Mouse (Mus musculus) cerebellum, adult 9-10 months (tissue): Measurements from ENCODE around the gene Arpc5.

Experiments used
- DNase-seq: peaks from one replicate; pipeline ENCODE4 v3.0.0; 2022

Arpc5 gene

GRCm38 (mm10) chr1:152817027-152817769 is 50.9 kb downstream of the Arpc5 start:
- no peak for DNase-seq

GRCm38 (mm10) chr1:152817794-152818193 is 51.5 kb downstream of the Arpc5 start:
- DNase-seq = no peak

- DNase-seq = no peak
Measured at GRCm38 (mm10) chr1:152819558-152819957, 53.2 kb downstream of the Arpc5 start.

- no peak for DNase-seq
Measured at GRCm38 (mm10) chr1:152820911-152821695, 54.8 kb downstream of the Arpc5 start.

GRCm38 (mm10) chr1:152821746-152822145 is 55.4 kb downstream of the Arpc5 start:
- no peak for DNase-seq

GRCm38 (mm10) chr1:152824206-152824605 is 57.9 kb downstream of the Arpc5 start:
- no peak for DNase-seq
